Mouse (Mus musculus) neutrophil, adult 5-6 weeks (primary cell): ENCODE results near the gene Micall2. TPM values are rescaled to one million over a fixed set of nuclear protein-coding genes. Genes with fewer than 3 reads are reported as not detected.
"Not testable (repeated sequence)": the region's sequence is repeated elsewhere in the genome, so short reads cannot be mapped to it uniquely, and the experiment has no call there.

Source experiments
- ATAC-seq: fragments of 151-379, 151-347 bp; 2 replicates; pipeline ENCODE4 v1.8.0; 2017; ENCODE audit warnings: mild to moderate bottlenecking, moderate TSS enrichment; ENCODE audit not compliant: insufficient number of reproducible peaks, poor library complexity, low FRiP score, severe bottlenecking; ENCODE audit errors: extremely low read depth
- total RNA-seq: library from RNA; stranded (forward); fragments of 200-1000 nt; gene quantifications from 2 replicates; pipeline ENCODE4 v1.2.3, GENCODE M21; 2017

The Micall2 gene
- total RNA-seq, 1 experiment from 2014 or later: 0.23 TPM

- ATAC-seq: no peak
Observed at GRCm38 (mm10) chr5:139734016-139734415, 2.1 kb downstream of the Micall2 start.

GRCm38 (mm10) chr5:139732634-139733107 lies 3.5 kb downstream of the Micall2 start:
- no peak for ATAC-seq

DNA sequence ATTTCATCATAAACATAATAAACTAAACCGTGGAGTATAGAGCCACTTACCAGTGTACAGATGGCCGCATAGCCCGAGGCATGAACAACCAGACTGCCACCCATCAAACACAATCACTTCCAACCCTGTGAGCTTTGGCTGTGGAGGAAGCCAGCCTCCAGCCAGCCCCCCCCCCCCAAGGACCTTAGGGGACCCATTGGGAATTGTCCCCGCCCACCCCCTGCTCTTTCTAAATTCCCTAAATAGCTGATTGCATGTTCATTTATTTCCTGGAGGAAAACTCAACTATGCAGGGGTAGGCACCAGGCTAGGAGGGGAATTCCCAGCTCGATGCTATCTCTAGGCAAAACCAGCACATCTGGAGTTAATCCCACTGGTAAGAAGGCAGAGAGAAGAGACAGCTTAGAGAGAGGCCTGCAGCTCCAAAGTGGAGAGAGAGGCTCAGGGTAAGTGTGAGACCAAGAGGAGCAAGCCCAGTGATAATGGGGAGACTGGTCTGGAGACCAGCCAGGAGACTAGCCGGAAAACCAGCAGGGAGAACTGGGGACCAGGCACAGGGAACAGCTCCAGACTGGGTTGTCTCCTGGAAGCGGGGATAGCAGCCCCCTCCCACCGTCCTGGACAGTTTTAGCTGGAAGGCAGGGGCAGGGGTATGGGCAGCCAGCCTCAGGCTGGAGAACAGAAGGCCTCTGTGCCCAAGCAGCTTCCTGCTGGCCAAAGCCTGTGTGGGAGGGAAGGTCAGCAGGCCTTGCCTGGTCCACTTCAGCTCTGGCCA lies 5.2 kb downstream of the Micall2 start:
- ATAC-seq: no peak

DNA sequence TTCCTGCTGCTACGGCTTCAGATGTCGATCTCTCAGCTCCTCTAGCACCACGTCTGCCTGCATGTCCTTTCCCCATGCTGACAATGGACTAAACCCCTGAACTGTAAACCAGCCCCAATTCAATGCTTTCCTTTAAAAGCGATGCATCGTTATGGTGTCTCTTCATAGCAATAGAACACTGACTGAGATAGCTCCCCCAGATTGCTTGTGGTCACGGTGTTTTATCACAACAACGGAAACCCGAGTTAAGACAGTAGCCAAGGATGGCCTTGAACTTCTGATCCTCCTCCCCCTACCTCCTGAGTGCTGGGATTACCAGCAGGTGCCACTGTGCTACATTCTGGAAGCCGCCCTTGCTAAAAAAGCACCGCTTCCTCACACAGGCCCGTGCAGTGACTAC lies 8.9 kb downstream of the Micall2 start:
- ATAC-seq: no peak

DNA sequence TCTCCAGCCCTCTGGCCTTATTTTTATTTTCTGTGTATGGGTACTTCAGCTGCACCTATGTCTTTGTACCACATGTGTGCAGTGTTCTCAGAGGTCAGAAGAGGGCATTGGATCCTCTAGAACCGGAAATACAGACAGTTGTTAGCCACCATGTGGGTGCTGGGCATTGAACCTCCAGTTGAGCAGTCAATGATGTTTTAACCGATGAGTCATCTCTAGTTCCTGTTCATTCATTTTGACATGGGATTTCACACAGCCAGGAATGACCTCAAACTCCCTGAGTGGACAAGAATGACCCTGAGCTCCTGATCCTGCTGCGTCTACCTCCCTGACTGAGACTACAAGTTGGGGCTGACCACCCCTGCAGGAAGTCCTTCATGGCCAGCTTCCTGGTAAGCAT lies 9.9 kb downstream of the Micall2 start:
- no peak for ATAC-seq

GRCm38 (mm10) chr5:139724336-139725116 lies 11.6 kb downstream of the Micall2 start:
- ATAC-seq: no peak

GRCm38 (mm10) chr5:139723113-139723512 lies 13.0 kb downstream of the Micall2 start:
- ATAC-seq: no peak

GRCm38 (mm10) chr5:139722709-139723108 lies 13.4 kb downstream of the Micall2 start:
- no peak for ATAC-seq

GRCm38 (mm10) chr5:139718949-139719348 lies 17.2 kb downstream of the Micall2 start:
- no peak for ATAC-seq

GRCm38 (mm10) chr5:139718540-139718939 lies 17.6 kb downstream of the Micall2 start:
- no peak for ATAC-seq

DNA sequence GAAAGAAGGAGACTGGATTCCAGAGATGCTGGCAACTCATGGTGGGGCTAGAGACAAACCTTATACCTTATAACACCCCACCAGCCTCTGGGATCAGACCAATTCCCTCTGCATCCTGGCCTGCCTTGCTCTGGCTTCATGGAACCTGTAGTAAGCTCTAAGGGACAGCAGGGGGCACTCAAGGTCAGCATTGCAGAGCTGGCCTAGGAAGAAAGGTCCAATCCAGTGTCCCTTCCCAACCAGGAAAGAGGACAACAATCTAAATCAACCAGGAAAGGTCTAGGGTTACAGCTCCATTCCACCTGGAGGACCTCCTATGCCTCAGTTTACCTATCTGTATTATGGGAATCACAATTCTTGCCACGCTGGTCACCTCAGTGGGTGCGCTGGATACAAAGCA lies 18.4 kb downstream of the Micall2 start:
- ATAC-seq: peak; percentile 36; the same call in 1 of the 2 replicates

GRCm38 (mm10) chr5:139706496-139706895 lies 29.6 kb downstream of the Micall2 start:
- ATAC-seq: no peak

DNA sequence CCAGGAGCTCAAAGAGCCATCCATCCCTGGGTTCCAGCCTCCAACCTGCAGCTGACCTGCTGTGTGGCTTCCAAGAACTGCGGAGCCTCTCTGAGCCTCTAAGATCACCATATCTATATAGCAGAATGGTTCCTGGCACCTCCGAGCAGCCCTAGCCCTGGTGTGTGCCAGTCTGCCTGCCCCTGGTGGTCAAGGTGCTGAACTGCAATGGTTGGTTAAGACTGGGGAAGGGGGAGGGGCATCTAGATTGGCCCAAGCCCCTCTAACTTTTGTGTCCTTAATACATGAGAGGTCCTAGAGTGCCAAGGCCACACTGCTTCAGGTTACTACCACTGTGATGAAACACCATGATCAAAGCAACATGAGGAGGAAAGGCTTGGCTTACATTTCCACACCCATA lies 33.2 kb downstream of the Micall2 start:
- ATAC-seq: no peak

DNA sequence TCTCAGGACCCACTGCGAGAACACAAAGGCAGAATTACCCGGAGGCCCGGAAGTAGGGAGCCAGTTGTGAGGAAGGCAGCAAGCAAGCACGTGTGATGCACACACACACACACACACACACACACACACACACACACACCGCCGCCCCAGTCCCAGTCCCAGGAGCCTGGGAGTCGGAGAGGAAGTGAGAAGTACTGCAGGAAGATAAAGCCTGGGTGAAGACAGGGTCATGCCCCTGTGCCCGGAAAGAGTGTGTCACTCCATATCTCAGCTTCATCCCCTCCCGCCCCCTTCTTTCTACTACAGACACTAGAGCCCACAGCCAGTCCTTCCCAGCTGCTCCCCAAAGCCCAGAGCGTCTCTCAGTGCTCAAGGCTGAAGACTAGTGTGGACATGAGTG lies 33.9 kb downstream of the Micall2 start:
- ATAC-seq: no peak

- no peak for ATAC-seq
Observed at GRCm38 (mm10) chr5:139696954-139697353, 39.2 kb downstream of the Micall2 start.

DNA sequence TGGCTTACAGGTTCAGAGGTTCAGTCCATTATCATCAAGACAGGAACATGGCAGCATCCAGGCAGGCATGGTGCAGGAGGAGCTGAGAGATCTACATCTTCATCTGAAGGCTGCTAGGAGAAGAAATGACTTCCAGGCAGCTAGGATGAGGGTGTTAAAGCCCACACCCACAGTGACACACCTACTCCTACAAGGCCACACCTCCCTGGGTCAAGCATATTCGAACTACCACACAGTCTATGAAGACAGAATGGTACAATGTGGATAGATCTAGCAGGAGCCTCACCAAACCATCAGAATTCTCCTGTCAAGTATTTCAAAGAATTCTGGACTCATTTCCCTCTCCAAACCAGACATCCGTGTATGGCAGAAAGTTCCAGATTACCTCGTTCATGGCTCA lies 40.3 kb downstream of the Micall2 start:
- ATAC-seq: not testable (repeated sequence)

- ATAC-seq: no peak
Observed at GRCm38 (mm10) chr5:139694989-139695571, 41.1 kb downstream of the Micall2 start.

DNA sequence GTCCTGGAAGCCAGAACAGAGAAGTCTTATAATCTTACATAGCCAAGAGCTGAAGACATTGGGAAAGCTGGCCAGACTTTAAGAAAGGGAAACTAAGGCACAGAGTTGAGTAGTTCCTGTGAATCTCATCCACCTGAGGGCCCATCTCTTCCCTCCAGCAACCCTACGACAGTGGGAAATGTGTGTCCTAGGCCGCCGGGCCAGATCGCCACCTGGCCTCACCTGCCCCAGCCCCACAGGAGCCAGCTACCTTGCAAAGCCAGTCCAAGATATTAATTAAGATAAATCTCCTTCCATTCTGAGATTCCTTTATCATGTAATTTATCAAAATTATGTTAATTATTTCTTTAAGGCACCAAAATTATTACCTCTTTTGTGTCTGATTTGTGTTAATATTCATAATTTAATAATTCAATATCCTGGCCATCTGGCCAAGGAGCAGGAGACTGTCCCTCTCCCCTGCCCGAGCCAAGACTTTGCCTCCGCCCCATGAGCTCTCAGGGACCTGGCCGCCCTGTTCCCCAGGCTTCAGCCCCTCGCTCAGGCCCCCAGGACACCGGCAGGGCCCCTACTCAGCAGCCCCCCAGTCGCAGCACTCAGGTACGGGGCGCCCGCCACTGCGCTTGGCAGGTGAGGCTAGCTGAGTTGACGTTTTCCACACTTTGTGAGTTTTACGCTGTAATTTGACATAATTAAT lies 41.7 kb downstream of the Micall2 start:
- no peak for ATAC-seq

- ATAC-seq: no peak
Observed at GRCm38 (mm10) chr5:139690791-139691190, 45.3 kb downstream of the Micall2 start.
